Mouse (Mus musculus) neutrophil, adult 5-6 weeks (primary cell): ENCODE data around the gene Eepd1. TPM values are rescaled to one million over a fixed set of nuclear protein-coding genes. Genes with fewer than 3 reads are reported as not detected.

Source experiments
- total RNA-seq: library from RNA; stranded (forward); fragments of 200-1000 nt; gene quantifications from 2 replicates; pipeline ENCODE4 v1.2.3, GENCODE M21; 2017

Gene Eepd1
- total RNA-seq, 1 experiment from 2014 or later, result 12.3 TPM

Other genes with a start within 250 kb of the Eepd1 start
- gene Sept7, start 229.1 kb upstream of the Eepd1 start, total RNA-seq, result 245 and 254 TPM in 2 replicates